Mouse (Mus musculus) heart, adult 11 months (tissue): ENCODE data around the gene Fbxl2.
A peak's percentile ranks its signal among the peaks of the same experiment; 100 is the strongest.

Experiments
- DNase-seq: peaks from one replicate; pipeline ENCODE4 v3.0.0; 2022

Gene Fbxl2

DNA sequence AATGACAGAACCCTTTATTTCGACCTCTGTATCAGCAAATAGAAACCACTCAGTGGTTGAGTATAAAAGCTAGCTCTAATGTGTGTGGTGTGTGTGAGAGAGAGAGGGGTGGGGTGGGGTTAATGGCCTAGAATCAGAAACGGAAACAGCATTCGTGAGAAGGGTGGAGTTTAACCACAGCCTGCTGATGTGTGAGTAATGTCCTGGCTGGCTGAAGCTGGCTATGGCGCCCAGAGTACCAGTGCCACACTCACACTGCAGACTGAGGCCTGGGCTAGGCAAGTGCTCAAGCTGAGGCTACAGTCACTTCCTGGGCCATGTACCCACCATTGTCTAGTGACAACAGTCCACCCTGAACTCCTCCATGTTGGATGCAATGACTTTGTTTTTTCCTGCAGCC, 29.6 kb downstream of the Fbxl2 start:
- DNase-seq, result no peak

DNA sequence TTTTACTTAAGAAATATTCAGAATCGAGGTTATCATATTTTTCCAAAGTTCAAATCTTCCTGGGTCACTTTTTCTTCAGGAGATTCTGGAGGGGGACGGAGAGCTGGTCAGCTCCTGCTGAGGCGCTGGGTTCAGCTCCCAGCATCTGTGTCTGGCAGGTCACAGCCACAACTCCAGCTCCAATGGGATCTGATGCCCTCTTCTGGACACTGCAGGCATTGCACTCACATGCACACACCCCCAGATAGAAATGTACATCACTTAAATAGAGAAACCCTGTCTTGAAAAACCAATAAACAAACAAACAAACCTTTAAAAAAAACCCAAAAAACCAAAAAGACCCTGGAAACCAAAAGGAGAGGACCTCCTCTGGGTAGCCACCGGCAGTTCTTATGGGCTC, 30.3 kb downstream of the Fbxl2 start:
- no peak for DNase-seq

DNA sequence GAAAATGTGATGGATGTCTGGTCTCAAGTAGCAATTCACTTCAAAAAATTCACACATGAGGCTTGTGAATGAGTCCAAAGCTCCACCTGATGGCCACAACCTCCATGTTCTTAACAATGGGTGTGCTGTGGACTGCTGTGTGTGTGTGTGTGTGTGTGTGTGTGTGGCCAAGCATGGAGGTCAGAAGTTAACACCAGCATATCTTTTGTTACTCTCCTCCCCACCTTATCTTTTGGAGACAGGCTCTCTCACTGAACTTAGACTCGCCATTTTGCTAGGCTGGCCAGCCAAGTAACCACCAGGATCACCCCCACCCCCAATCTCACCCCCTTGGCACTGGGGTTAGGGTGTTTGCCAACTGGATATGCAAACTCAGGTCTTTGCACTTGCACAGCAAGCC, 32.0 kb downstream of the Fbxl2 start:
- no peak for DNase-seq

DNA sequence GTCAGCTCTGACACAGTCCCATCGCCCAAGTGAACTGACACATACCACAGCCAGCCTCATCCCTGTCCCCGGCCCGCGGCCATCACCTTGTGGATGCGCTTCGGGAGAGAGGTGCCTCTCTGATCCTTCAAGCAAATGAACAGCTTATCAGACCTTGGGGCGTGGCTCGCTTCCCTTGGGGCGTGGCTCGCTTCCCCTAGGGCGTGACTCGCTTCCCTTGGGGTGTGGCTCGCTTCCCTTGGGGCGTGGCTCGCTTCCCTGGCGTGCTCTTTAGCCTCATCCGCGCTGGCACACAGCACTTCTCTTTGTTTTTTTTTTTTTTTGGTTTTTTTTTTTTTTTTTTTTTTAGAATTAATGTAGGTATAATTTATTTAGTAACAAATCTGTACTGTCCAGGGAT, 34.8 kb downstream of the Fbxl2 start:
- DNase-seq, result no peak

DNA sequence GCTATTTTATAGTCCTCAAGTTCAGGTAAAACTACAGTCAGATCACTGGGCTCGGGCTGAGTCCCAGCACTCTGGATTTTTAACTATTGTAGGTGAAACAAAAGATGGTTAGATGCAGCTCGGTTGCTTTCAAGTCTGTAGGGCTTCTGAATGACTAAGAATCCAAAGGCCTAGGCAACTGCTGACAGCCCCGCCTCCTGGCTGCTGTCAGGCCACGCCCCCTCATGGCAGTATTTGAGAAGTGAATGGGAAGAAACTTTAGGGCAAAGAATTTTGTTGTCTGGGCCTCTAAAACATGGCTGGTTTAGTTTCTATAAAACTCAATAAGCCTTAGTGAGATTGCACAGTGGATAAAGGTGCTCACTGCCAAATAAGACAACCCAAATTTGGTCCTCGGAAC, 36.5 kb downstream of the Fbxl2 start:
- DNase-seq, result no peak

DNA sequence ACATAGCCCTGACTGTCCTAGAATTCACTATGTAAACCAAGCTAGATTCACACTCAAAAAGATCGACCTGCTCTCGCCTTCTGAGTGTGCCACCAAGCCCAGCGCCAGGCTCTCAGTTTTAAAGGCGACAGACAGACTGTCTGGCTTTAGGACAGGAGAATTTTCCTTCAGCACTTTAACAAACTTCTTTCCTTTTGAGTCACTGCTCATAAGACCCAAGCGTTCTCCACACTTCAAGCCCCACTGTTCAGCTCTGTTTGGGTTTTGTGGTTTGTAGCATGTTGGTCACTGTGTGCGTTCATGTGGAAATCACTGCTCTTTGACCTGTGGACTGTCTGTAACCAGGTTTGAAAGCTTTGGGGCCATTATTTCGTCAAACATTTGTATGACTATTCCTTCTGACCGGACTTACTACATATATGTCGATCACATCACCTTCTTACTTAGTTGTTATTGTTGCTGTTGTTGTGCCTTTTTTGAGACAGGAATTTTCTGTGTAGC, 38.1 kb downstream of the Fbxl2 start:
- DNase-seq, result no peak

DNA sequence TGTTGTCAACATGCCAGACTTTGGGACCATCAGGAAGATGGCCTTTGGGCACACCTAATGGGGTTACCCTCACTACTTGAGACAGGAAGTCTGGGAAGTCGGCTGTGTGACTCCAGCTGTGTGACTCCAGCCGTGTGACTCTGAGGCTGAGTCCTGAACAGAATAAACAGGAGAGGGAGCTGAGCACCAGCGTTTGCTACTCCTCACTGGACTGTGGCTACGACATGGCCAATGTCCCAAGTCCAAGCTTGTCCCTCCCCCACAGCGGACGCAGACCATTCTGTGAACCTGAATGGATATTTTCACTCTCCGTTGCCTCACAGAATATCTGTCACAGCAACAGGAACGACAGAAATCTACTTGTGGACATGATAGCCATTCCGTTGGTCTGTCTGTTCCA, 39.2 kb downstream of the Fbxl2 start:
- no peak for DNase-seq

DNA sequence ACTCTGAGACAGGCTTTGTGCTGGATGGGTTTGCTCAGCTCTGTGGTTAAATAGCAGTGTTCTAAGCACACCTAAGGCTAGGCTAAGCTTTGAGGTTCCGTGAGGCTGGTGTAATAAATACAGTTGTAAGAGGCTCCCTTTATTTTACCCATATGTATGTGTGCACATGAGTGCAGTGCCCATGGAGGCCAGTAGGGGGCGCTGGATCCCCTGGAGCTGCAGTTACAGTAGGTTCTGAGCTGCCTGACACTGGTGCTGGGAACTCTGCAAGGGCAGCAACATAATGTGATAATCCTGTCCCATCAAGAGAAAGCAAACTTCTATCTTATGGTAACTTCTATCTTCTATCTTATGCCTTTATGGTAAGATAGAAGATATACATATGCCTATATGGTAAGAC, 47.7 kb downstream of the Fbxl2 start:
- DNase-seq, result no peak

DNA sequence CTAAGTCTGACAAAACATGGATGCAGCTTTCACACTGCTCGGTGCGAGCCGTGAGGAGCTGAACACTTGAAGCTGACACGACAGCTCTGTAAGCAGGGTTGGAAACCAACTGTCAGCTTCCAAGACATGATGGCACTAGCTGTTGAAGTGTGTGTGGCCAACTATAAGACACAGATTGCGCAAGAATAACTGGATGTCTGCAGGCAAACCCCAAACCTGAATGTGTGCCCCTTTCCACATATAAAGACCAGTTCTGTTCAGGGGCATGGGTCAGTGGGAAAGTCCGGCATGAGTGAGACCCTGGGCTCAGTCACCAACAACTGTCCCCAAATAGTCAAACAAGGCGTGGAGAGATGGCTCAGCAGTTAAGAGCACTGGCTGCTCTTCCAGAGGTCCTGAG, 53.2 kb downstream of the Fbxl2 start:
- DNase-seq, result no peak

DNA sequence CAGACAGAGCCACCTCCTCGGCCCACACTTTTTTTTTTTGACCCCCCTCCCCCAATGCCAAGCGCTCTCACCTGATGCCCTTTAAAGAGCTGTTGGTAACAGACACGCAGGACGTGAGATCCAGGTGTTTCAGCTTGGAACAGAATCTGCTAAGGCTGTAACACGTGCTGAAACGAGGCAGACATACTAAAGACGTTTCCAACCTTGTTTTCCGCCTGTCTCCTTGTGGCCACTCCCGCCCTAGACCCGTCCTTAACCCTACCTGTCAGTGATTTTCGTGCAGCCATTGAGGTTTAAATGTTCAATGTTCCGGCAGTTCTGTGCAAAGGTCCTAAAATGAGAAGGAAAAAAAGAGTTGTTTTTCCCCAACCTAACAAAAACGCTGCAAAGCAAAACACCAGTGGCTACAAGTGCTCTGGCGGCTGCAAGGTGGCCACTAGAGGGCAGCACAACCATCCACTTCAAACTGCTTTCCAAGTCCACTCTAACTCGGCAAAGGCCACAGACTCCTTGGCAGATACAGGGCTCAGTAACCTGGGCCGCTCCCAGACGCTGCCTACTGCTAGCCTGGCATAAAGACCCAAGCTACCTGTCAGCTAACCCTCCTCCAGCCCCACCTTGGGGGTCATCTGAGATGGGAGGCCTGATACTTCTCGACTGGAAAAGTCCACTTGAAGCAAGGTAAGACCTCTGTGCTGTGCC, 55.3 kb downstream of the Fbxl2 start:
- peak; percentile 95 for DNase-seq

DNA sequence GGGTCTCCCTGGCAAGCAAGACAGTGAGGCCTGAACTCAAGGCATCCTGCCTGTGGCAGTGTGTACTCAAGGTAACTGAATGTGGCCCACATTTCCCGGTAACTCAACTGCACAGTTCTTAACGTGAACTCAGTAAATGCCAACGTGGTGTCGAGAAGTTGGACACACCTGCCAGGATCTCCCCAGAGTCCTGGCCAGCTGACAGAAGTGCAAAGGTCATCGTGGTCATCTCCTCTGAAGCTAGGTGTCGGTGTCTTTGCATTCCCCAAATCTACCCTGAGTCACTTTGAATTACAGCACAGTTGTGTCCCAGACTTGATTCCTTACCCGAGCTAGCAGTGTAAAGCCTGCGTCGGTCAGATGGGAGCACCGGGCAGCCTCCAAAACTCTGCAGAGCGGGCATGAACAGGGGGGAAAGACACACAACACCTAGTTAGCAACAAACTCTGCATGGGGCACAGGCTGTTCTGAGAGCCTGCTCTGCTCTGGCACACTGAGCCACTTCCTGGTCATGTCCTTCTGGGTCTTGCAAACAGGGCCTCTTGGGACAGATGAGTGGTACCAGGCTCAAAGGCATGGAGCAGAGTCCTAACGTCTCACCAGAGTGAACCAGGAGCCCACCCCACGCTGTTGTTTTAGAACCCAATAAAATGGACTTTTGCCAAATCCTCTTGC, 60.9 kb downstream of the Fbxl2 start:
- no peak for DNase-seq

DNA sequence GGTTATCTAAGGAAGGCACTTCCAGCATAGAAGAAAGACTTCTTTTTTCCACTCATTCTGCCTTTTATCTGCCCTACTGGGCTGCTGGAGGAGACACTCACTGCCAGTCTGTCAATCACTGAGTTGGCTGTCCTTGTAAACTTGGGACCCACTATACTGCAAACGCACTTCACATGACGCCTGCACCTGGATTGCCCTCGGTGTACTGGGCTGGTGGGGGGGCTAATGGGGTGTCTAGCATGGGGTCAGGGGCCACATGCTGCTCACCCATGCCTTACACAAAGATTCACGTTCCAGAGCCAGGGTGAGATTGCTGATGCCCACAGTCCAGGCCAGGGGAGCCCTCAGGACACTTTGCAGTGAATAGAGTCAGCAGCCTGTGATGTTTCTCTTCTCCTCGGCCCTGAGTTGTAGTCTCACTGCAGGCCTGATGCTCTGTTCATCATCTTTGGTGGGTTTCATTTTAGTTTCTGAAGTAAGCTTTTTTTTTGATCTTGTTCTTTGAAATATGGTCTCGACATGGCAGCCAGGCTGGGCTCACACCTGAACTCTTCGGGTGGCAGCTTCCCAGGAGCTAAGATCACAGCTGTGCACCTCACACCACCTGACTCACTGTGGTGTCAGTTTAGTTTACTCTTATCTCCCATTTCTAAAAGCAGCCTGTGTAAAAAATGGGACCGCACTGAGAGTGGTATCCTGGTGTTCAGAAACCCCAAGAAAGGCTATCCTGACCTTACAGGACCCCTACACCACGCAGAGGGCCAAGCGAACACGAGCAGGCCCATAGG, 62.9 kb downstream of the Fbxl2 start:
- peak; percentile 88 for DNase-seq

DNA sequence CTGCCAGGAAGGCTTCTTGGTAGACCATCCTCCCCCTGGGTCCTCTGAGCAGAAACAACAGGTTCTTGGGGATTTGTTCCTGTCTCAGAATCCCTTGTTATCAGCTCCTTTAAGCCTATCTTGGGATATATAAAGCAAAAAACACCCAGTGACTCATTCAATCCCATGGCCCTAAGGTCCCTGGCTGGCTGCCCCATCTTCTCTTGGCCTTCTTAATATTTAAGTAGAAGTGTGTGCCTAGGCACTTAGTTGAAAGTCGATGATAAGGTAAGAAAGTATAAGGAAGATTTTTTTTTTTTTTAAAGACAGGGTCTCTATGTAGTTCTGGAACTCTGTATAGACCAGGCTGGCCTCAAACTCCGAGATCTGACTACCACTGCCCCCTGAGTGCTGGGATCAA, 63.5 kb downstream of the Fbxl2 start:
- DNase-seq, result peak; percentile 80

DNA sequence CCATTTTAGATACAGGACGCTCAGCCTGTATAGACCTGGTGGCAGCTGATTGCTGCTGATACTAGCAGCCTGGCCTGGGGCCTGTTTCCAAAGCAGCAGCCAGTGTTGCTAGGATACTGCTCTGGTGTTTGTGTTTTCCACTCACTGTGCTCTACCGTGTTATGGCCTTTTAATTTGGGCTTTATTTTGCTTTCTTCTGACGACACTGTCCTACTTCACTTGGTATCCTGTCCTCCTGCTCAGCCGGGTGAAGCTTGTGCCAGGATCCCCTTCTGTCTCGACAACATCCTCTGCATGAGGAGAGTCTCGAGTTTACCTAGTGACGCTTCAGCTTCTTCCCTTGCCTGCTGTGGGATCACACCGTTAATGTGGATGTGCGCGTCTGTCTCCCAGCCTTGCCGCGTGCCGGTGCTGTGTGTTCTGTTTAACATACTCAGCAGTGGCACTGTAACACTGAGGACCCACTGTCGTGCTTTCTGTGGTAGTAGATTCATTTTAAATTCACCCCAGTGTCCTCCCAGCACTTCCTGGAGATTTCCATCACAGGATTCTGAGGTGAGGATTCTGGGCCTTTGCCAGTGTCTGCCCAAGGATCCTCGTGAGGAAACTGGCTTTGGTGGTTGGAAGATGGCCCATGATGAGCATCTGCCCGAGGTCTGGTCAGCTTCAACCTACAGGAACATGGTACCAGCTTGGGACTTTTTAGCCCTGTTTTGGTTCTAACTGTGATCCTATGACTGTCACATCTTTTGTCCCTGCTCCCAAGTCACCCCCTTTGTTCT, 64.7 kb downstream of the Fbxl2 start:
- peak; percentile 94 for DNase-seq

DNA sequence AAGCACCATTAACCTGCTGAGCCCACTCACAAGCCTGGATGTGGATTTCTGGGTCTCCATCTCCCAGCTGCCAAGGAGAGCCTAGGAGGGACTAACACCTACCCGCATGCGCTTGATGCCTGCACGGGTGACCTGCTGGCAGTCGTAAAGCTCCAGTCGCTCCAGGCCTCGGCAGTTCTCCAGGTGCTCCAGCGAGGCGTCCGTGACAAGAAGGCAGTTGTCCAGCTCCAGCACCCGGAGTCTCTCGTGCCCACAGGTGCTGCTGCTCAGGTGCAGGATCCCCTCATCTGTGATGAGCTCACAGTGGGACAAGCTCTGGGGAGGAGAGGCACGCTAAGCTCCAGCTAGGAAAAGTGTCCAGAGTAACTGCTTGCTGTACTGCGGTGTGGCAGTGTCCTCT, 66.6 kb downstream of the Fbxl2 start:
- DNase-seq, result peak; percentile 91

DNA sequence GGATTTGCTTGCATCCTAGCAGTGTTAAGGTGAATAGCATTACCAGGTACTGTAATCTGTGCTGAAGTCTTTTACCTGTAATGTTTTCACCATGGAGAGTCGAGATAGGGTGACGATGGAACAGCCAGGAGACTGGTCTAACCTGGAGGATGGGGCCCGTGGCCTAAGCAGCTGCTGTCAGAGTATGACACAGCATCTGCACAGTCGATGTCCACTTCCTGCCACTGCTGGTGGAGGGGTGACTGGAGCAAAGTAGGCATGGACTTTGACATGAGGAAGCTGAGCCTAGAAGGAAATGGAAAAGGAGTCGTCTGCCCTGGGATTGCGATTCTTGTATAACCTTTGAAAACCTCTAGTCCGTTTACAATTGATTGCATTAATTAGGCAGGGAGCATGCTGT, 67.3 kb downstream of the Fbxl2 start:
- DNase-seq, result peak; percentile 89

DNA sequence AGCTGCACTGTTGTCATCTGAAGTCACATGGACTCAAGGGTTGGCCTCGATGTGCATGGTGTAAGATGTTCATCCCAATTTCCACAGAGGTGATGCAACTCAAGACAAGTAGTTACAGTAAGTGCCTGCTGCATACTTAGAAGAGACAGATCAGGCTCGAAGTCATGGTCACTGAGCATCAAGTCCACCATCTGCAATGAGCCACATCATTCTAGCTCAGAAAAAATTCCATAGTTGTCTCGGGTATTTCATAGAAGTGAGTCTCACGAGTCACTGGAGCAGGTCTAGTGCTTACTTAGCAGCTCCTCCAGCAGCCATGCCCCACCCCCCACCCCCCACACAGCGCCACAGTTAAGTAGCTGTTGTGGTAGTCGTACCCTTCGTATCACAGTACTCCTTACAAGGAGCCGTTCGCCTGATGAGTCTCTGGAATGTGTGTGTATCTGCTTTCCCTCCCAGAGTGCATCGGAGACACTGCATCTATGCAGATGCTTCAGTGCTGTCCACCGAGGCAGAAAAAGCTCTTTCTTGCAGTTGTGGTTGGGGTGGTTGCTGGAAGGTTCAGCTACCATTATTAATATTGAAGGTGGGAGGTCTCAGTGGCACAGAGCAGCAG, 68.7 kb downstream of the Fbxl2 start:
- DNase-seq, result no peak

DNA sequence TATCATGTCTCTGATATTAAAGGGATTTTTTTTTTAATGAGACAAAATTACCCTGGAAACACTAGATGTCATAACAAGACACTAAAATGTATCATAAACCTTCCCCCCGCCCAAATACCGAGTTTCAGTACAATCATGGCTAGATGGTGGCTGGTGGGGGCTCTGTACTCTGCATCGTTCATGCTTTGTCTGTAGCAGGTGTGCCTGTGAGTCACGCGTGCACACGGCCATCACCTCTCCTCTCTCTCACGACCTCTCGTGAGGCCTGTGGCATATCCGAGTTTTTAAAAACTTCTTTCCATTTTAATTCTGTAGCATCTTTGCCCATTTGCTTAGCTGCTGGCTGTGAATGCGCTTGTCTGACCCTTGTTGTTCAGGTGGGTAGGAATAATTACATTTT, 69.7 kb downstream of the Fbxl2 start:
- DNase-seq, result peak; percentile 68

DNA sequence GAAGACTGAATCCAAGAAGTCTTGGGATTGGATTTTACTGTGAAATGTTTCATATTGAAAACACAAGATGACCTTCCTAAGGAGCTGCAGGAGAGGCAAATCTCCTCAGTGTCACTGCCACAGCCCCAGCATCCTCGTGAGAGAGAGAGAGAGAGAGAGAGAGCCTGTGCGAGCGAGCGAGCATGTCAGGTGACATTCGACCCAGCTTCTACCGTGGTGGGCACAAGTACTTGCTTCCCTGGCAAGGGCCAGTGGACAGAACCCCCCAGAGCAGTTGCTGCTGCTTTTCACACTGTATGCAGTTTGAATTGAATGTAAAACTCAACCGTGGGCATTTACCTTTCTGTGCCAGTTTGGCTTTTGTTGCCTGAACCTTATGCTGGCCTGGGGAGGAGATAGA, 70.5 kb downstream of the Fbxl2 start:
- peak; percentile 61 for DNase-seq

DNA sequence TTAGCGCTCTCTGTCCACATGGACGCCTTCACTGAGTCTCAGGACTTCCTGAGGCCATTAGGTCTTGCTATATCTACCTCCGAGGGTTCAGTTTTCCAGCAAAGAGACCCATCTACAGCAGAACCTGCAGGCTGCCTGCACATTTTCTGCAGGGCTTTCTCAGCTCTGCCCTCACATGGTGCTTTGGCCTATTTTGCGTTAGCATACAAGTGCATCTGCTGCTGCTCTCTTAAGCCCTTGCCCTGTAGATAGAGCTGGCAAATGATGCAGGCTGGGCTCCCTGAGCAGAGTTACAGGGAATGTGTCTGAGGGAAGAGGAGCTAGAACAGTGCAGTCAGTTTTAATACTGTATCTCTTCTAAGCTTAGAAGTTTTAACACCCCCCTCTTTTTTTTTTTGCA, 71.0 kb downstream of the Fbxl2 start:
- peak; percentile 76 for DNase-seq

DNA sequence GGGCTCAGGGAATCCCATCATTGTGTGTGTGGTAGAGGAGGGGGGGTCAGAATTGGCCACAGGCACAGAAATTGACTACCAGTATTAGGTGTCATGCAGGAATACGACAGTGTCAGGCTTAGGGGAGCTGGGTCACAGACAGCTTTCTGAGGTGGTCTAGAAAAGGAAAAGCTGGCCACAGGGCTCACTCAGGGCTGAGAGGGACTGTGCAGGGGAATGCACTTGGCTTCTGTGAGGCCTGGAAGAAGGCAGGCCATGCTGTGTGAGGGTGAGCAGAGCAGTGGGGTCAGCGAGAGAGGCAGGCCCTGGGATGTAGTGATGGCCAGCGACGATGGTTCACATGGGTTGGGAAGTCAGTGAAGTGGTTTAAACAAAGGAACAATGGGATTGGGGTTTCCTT, 72.1 kb downstream of the Fbxl2 start:
- DNase-seq, result peak; percentile 61

DNA sequence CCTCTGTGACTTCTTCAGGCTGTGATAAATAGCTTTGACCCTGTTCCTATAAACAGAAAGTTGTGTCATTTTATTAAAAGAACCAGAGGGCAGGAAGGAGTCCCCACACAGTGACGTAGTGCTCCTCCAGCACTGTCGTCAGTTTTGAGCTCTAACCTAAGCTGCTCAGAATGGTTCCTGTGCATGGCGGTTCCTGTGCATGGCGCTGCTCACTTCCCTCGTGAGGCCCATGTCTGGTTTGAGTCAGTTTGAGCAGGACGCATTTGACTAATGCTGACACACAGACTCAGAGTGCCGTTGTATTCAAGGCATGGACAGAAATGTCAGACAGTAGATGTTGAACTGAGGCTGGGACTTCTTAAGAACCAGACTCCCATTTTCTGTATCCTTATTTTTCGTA, 74.4 kb downstream of the Fbxl2 start:
- DNase-seq, result no peak

DNA sequence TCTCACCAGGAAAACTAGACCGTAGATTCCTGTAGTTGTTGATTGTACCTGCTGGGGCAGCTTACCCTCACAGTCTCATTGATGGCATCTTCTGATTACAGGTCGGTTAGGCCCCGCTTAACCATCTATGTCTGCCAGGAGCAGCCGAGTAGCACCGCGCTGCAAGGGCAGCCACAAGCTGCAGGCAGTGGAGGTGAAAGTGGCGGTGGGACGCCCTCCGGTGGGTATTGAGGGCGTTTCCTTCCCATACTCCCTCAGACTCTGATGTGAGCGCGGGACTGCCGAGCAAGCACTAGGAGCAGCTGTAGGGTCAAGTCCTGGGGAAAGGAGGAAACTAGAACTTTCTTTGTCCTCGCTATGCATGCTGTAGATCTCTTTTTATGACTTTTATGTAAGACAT, 76.0 kb downstream of the Fbxl2 start:
- peak; percentile 85 for DNase-seq
